Mouse (Mus musculus): ENCODE measurements around the gene Lhx6.

DNA sequence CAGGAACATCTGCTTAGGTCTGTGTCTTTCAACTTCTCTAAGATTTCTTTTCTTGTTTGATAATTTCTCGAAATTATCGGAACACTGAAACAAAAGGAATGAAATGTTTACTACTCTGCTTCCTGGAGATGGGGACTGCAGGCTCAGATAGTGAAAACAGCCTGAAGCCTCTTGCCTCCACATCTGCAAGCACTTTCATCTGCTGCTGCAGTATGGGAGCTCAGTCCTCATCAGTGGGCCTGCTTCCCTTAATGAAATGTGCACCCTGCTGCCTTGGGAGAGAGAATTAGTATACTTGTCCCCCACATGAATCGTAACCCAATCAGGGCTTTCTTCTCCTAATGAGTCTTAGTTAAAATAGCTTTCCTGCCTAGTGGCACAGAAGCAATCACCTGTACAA, 23.8 kb upstream of the Lhx6 start:
- no peak for TF ChIP-seq CTCF (IDR thresholded peaks at IDR 0.05; ENCODE audit: low read depth)
- TF ChIP-seq EP300 (IDR thresholded peaks at IDR 0.05; ENCODE audit: low read depth) = no peak

Data from liver, embryonic 14.5 days (tissue).